Mouse (Mus musculus): Measurements from ENCODE around the gene Ppp1r14a.
A peak's percentile ranks its signal among the peaks of the same experiment; 100 is the strongest.

Gene Ppp1r14a

GRCm38 (mm10) chr7:29279261-29279660 is 9.8 kb upstream of the Ppp1r14a start:
- no peak for DNase-seq (ENCODE audit: low spot score in 2 of 2)

DNA sequence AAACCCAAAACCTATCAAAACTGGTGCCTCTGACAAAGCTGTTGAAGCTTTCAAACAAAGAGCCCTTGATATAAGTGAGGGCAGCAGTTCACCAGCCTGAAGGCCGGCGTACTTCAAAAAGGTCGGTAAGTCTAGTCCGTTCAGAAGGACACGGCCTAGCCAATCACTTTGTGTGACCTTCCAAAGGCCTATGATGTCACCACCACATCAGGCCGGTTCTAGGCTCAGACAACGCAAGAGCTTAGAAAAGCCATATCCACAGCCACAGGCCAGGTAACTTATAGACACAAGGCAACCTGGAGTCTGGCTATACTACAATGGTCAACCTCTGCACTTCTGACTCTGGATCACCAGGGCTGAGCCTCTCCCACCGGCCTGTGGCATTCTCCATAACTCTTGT is 9.2 kb upstream of the Ppp1r14a start:
- no peak for DNase-seq (ENCODE audit: low spot score in 2 of 2)

GRCm38 (mm10) chr7:29280801-29281200 is 8.3 kb upstream of the Ppp1r14a start:
- no peak for DNase-seq (ENCODE audit: low spot score in 2 of 2)

DNA sequence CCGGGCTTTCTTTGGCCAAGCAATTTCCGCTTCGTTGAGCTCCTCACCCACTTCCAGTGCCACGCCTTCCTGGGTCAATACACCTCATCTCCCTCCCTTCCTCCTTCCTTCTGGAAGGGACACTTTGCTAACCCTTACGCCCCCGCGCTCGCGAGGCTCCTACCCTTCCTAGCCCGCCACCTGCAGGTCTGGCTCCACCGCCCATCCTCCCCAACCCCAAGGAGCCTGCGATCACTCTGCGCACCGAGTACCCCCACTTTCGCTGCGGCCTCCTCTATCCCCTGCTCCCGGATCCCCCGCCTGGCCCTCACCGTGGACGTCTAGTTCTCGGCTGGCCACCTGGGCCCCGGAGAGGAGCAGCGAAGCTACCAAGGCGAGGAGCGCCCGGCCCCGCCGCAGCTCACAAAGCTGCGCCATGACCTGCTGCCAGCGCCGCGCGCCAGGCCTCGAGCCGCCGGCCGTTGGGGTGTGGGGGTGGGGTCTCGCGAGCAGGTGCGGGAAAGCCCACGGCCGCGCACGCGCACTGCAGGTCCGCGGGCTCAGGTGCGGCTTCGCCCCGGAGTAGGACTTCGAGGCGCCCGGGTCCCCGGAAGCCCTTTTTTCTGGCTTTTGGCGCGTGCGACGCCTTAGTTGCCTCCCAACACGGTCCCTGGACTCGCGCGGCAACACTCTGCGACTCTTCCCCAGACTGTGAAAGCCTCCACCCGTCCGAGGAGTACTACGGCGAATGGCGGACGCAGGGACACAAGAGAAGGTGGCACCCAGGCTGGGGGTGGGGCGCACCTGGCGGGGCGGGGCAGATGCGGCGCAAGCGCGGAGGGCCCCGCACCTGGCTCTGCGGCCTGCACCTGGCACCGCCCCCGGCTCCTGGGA is 7.7 kb upstream of the Ppp1r14a start, which contains the start of gene Spint2:
Gene Spint2 (minus strand): TSS at position 712 of the 873 bp plus-strand sequence.
- no peak for DNase-seq (ENCODE audit: low spot score in 2 of 2)

DNA sequence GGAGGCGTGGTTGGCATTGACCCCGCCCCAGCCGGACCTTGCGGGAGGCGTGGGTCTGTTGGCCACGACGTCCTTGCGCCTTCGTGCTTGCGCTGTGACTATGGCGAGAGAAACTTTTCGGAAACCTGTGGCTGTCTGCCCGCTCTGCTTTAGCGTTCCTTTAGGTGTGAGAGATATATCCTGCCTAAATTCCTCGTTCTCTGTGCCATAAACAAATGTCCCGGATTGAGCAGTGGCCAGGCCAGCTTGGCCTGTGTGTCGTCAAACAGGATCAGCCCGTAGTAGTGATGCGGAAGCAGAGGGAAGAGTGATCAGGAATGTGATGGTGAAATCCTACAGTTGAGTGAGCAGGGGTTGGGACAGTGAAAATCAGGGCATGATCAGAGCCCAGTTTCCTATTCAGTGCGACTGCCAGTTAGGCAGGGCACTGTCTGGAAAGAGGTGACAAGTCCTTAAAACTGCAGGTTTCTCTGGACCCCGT is 7.0 kb upstream of the Ppp1r14a start:
- no peak for DNase-seq (ENCODE audit: low spot score in 2 of 2)

- no peak for DNase-seq (ENCODE audit: low spot score in 2 of 2)
These were observed 5.2 kb upstream of the Ppp1r14a start for GRCm38 (mm10) chr7:29283876-29284275.

- no peak for DNase-seq (ENCODE audit: low spot score in 2 of 2)
These were observed 4.6 kb upstream of the Ppp1r14a start for GRCm38 (mm10) chr7:29284523-29284922.

- DNase-seq (ENCODE audit: low spot score in 2 of 2), result no peak
These were observed 1.6 kb upstream of the Ppp1r14a start for GRCm38 (mm10) chr7:29287481-29287880.

DNA sequence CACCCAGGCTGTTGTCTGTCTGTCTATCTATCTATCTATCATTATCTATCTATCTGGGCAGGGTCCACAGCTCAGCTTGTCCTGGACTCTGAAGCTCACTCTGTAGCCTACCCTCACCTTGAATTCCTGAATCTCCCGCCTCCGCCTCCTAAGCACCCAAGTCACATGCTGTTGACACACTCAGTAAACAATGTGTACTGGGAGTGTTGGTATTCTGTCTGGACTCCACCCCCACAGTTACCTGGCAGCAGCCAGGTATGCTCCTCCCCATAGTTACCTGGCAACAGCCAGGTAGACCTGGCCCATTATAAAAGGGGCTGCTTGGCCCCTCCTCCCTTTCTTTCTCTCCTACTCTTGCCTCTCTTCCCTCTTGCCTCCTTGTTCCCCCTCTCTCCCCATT is 1.0 kb upstream of the Ppp1r14a start:
- DNase-seq (ENCODE audit: low spot score in 2 of 2), result no peak

GRCm38 (mm10) chr7:29289856-29290255 is 748 bp downstream of the Ppp1r14a start:
- DNase-seq (ENCODE audit: low spot score in 2 of 2), result no peak

DNA sequence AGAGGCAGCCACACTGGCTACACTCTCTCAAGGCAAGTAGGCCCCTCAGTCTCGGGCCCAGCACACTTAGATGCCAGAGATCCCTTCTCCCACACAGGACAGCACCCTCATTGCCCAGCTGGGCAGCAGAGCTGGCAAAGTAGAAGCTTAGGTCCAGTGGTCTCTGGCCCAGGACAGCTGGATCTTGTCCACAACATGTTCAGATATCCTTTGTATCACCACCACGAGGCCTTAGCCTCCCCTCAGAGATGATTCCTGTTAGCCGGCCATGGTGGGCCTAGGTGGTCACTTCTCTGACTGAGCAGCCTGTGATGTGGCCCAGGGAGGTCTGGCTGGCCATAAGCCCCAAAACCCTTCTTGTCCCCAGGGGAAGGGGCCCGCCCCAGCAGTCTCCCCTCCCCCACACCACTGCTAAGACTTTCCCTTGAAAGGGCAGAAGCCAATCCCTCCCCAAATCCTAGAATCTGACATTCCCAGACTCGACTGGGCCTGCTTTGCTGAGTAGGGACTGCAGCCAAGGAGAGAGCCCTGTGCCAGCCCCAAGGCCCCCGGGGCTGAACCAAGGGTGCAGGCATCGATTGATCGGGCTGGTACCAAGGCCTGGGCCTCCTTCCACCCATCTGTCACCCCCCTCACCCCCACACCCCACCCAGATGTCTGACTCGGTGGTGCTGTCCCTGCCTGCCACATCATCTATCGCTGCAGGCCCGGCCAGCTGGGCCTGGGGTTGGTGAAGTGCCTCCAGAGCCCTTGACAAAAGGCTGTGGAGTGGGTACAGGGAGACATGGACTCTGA is 1.8 kb downstream of the Ppp1r14a start:
- DNase-seq (ENCODE audit: low spot score in 2 of 2), result no peak

DNA sequence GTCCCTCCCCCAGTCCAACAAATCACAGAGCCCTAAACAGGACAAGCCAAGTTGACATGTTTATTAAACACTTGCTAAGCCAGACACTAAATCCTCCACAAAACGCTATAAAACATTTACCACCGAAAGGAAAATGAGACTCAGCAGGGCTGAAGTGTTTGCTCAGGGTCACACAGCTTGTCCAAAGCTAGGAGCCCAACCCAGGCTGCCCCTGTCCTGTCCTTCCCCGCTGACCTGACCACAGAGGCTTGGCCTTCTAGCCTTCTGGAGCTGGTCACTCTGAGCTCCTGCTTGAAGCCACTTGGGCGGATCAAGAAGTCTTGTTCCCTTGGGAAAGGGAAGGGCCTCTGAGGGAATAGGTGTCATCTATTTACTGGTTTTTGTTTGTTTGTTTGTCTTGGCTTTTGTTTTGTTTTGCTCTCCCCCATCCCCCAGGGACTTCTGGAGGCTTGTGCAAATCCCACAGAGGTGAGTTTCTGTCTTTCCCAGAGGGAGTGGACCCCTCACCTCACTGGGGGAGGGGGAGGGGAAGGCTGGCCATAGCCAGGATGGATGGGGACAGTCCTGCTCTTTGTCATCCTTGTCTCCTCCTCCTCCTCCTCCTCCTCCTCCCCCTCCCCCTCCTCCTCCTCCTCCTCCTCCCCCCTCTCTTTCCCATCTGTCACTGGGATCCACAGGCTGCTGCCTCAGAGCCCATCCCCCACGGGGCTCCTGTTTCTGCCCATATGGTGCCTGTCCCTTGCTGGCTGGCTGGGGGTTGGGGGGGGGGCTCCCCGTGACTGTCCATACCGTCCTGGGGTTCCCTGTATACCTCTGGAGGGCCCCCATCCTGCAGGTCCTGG is 2.7 kb downstream of the Ppp1r14a start:
- no peak for DNase-seq (ENCODE audit: low spot score in 2 of 2)

DNA sequence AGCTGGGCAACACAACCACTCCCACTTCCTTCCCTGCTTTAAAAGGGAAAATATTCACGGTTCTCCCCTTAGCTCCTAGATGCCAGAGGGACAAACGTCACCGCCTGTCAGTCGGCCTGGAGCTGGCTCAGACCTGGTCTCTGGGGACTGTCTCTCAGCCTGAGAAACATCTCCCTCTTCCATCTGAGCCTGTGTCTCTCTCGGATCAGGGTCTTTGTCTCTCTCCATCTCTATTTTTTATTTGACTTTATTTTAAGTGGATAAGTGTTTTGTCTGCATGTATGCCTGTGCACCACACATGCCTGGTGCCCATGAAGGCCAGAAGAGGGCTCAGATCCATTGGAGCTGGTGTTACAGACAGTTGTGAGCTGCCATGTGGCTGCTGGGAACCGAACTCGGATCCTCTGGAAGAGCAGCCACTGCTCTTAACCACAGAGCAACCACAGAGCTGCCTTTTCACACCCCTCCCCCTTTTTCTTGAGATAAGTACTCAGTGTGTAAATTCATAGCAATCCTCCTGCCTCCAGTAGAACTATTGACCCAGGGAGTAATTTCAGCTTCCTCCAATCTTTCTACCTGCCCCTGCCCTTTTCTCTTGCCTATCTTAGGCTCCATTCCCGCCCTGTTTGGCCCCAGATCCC is 3.5 kb downstream of the Ppp1r14a start:
- DNase-seq (ENCODE audit: low spot score in 2 of 2), result no peak

DNA sequence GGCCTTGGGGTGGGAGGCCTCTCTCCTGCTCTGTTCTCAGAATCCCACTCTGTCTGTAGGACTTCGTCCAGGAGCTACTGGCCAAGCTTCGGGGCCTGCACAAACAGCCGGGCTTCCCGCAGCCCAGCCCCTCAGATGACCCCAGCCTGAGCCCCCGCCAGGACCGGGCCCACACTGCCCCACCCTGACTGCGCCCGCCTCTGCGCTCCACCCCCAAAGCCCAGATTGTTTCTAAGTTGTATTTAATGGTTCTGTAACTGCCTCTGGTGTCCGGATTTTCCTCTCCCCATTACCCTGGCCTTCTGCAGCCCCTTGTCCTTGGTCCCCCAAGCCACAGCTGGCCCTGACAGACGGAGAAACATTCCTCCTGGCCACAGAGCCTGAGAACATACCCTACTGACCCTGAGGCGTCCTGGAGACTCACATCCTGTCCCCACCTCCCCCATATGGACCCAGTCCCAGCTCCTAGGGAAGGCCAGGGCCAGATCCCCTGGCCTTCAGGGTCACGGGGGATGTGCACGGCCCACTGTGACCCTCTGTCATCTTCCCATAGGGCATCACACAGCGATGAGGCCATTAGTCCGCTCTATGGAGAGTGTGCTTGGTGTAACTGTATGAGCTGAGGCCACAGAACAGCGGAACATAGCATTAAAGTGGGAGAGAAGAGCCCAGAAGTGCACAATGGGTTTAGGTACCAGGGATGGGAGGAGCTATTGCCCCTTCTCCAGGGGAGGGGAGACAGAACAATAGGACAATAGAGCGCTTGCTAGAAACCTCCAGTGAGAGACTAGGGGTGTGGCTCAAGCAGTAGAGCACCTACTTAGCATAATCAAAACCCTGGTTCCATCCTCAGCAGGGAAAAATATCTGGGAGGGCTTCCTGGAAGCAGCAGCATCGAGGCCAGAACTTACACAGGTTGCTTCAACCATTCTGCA is 4.3 kb downstream of the Ppp1r14a start:
- DNase-seq (ENCODE audit: low spot score in 2 of 2), result no peak

- no peak for DNase-seq (ENCODE audit: low spot score in 2 of 2)
These were observed 5.1 kb downstream of the Ppp1r14a start for GRCm38 (mm10) chr7:29294111-29294761.

DNA sequence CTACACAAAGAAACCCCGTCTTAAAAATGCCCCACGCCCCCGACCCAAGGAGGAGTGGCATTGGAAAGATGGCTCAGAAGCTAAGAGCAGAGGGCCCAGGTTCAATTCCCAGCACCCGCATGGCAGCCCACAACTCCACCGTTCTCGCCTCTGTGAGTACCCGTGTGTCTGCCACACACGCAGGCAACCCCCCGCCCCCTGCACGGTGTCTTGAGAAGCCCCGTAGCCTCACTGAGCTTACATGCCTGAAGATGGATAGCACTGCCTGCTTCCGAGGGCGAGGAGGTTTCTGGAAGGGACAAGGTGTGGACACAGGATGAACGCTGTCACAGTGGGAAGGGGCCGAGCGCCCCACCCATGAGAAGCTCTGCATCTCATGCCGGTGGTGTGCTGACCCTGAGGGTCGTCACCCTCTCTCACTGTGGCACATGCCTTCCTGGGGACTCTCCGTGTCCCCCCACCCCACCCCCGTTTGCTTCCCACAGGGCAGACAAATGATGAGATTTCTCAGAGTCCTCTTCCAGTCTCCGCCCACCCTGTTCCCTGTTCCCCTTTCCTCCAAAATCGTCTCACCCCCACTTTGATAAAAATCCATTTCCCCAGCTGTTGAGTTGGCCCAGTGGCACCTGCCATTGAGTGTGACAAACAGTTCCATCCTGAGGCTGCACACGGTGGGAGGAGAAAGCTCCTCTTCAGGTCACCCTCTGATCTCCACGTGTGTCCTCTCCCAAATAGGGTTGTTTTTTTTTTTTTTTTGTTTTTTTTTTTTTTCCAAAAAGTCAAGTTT is 6.9 kb downstream of the Ppp1r14a start:
- DNase-seq (ENCODE audit: low spot score in 2 of 2), result no peak

- no peak for DNase-seq (ENCODE audit: low spot score in 2 of 2)
These were observed 7.9 kb downstream of the Ppp1r14a start for GRCm38 (mm10) chr7:29296998-29297397.

- DNase-seq (ENCODE audit: low spot score in 2 of 2), result peak; percentile 44 to 59
These were observed 12.0 kb downstream of the Ppp1r14a start for GRCm38 (mm10) chr7:29301127-29301566.

DNA sequence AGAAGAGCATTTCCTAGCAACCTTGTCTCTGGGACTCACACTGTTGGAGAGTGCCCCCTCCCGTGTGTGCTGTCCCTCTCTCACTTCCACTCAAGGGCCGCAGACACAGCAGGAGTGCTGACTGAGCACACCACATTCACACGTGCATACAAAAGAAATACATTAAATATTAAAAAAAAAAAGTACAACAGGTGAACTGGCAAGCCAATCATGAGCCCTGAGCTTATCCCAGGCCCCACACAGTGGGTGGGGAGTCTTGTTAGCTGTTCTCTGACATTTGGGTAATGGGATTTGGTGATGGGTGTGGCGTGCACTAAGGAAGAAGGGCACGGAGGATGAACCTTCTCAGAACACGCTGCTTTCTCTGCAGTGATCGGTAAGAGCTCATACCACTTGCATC is 13.5 kb downstream of the Ppp1r14a start:
- no peak for DNase-seq (ENCODE audit: low spot score in 2 of 2)
